Mouse (Mus musculus) stomach, embryonic 15.5 days (tissue): ENCODE measurements at regions not wholly inside any gene's neighbourhood (a gene's known extent, or its start where the extent isn't known, plus 50 kb on each side); places are given as distances from the start of the nearest gene placed in this dataset.

Source experiments
- ATAC-seq: fragments of 200-750 bp; cut with Nextera tagmentation; 2 replicates; pipeline ENCODE4 v1.8.0; 2017; ENCODE audit warnings: low read depth, moderate number of reproducible peaks, moderate TSS enrichment; ENCODE audit not compliant: insufficient read depth, low FRiP score
- H3K27ac ChIP-seq: fragments of 300-500 bp; sonication (generic); 2 replicates; pipeline ENCODE4 v1.5.1; 2015; ENCODE audit warnings: mild to moderate bottlenecking, inconsistent platforms
- H3K27me3 ChIP-seq: fragments of 300-500 bp; sonication (generic); replicated peaks from 2 replicates; pipeline ENCODE4 v1.6.1; 2015; ENCODE audit warnings: inconsistent platforms
- H3K36me3 ChIP-seq: fragments of 300-500 bp; sonication (generic); 2 replicates; pipeline ENCODE4 v1.6.1; 2015; ENCODE audit warnings: inconsistent platforms
- H3K4me1 ChIP-seq: fragments of 300-500 bp; sonication (generic); 2 replicates; pipeline ENCODE4 v1.6.1; 2015; ENCODE audit warnings: inconsistent platforms
- H3K4me2 ChIP-seq: fragments of 300-500 bp; sonication (generic); 2 replicates; pipeline ENCODE4 v1.6.1; 2015; ENCODE audit warnings: mild to moderate bottlenecking, inconsistent platforms
- H3K4me3 ChIP-seq: fragments of 300-500 bp; sonication (generic); replicated peaks from 2 replicates; pipeline ENCODE4 v1.5.1; 2015; ENCODE audit warnings: inconsistent platforms
- H3K9ac ChIP-seq: fragments of 300-500 bp; sonication (generic); 2 replicates; pipeline ENCODE4 v1.6.1; 2015; ENCODE audit warnings: inconsistent platforms
- H3K9me3 ChIP-seq: fragments of 300-500 bp; sonication (generic); 2 replicates; pipeline ENCODE4 v1.6.1; 2016; ENCODE audit warnings: inconsistent platforms
- WGBS: fragments of 180-500 bp; shearing (Covaris S2); methylation state at CpG from one replicate; pipeline ENCODE4 v1.1.7; 2015; 5-methylcytosine and 5-hydroxymethylcytosine counted together

DNA sequence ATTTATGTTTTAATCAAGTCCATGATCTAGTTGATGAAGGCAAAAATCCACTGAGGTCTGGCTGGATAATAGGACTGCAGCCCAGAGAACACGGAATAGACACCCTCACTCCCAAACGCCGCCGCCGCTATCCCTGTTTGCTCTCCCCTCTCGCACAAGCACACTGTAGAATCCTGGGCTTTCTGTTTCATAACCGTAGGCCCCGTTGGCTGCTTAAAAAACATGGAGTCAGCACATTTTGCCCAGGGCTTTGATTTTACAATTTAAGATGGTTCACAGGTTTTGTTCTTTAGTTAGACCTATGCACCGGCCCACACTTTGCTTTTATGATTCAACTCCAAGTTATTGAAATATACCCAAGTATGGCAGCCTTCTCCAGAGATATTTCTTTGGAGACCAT lies 229.6 kb downstream of the Ttll7 start:
- no peak overlapping the region for H3K9ac ChIP-seq
- 91% methylated on average over 9 of the region's 9 CpGs for WGBS
- H3K4me2 ChIP-seq = no peak overlapping the region
- H3K36me3 ChIP-seq = no peaks in the 10 kb centered on the region
- no peak overlapping the region for H3K27ac ChIP-seq
- no peak overlapping the region for H3K4me3 ChIP-seq
- no peak for ATAC-seq
- no peaks in the 10 kb centered on the region for H3K27me3 ChIP-seq
- no peaks in the 10 kb centered on the region for H3K9me3 ChIP-seq
- no peaks in the 10 kb centered on the region for H3K4me1 ChIP-seq

DNA sequence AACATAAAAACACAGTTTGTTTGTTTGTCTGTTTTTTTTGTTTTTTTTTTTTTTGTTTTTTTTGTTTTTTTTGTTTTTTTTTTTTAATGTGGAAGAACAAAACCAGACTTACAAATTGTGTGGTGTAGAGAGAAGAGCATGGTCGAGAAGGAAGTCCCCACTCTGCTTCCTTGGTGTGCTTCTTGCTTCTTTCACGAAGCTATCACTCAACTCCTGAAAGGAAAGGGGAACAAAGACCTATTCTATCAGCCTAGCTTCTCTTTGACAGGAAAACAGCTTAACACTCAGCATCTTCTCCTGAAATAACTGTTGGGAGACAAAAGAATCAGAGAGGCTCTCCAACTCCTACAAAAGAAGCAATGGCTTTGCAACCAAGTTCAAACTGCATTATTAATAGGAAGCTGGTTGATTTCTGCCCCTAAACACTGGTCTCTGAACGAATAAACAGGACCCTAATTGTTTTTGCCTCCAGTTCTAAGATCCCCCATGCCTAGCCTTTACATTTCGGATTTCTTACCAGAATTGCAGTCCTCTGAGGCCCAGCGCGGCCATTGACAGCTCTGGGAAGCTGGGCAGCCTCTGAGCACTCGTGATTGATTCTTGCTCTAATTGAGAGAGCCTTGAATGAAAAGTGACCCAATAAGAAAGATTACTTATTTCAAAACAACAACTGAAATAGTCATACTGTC lies 230.2 kb downstream of the Ttll7 start:
- H3K27ac ChIP-seq = no peak overlapping the region
- H3K4me3 ChIP-seq = no peak overlapping the region
- no peaks in the 10 kb centered on the region for H3K36me3 ChIP-seq
- 53% methylated on average over 7 of the region's 7 CpGs for WGBS
- H3K4me1 ChIP-seq = no peaks in the 10 kb centered on the region
- ATAC-seq = no peak
- H3K27me3 ChIP-seq = no peaks in the 10 kb centered on the region
- H3K9ac ChIP-seq = no peak overlapping the region
- no peak overlapping the region for H3K4me2 ChIP-seq
- H3K9me3 ChIP-seq = no peaks in the 10 kb centered on the region

GRCm38 (mm10) chr3:147083374-147083773 lies 231.2 kb downstream of the Ttll7 start:
- Histone ChIP-seq H3K9ac (no peak overlapping the region), H3K4me3 (no peak overlapping the region), H3K4me2 (no peak overlapping the region), H3K36me3 (no peaks in the 10 kb centered on the region), H3K27ac (no peak overlapping the region), H3K4me1 (no peaks in the 10 kb centered on the region), H3K9me3 (no peaks in the 10 kb centered on the region), H3K27me3 (no peaks in the 10 kb centered on the region)
- 77% methylated on average over 11 of the region's 11 CpGs for WGBS
- ATAC-seq = no peak

DNA sequence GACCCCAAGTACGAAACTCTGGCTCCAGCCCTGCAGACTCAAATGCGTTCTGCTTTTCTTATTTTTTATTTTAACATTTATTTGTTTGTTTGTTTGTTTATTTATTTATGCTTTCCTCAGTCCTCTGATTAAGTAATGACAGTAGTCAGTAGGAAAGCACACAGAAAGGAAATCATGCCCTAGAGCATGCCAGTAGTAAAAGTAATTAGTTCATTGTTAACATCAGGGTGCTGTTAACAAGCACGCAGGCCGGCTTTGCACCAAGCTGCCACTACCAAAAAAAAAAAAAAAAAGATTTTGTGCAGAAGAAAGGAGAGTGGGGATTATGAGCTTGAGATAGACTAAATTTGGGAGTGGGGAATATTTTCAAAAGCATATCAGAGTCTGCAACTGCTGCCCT lies 231.7 kb downstream of the Ttll7 start:
- Histone ChIP-seq H3K27me3 (no peaks in the 10 kb centered on the region), H3K9ac (no peak overlapping the region), H3K4me2 (no peak overlapping the region), H3K4me3 (no peak overlapping the region), H3K36me3 (no peaks in the 10 kb centered on the region), H3K27ac (no peak overlapping the region), H3K4me1 (no peaks in the 10 kb centered on the region), H3K9me3 (no peaks in the 10 kb centered on the region)
- ATAC-seq = no peak
- 86% methylated on average over 4 of the region's 4 CpGs for WGBS

- 75% methylated on average over 9 of the region's 9 CpGs for WGBS
Observed at GRCm38 (mm10) chr3:147084624-147085189, 232.5 kb downstream of the Ttll7 start.

GRCm38 (mm10) chr3:147088171-147088570 lies 236.0 kb downstream of the Ttll7 start:
- Histone ChIP-seq H3K9ac (no peak overlapping the region), H3K4me3 (no peak overlapping the region), H3K27me3 (no peaks in the 10 kb centered on the region), H3K27ac (no peak overlapping the region), H3K9me3 (no peaks in the 10 kb centered on the region), H3K4me2 (no peak overlapping the region), H3K4me1 (no peaks in the 10 kb centered on the region), H3K36me3 (no peaks in the 10 kb centered on the region)
- 89% methylated on average over 6 of the region's 6 CpGs for WGBS
- ATAC-seq = no peak

More at GRCm38 (mm10) chr3:147084624-147085189, 232.5 kb downstream of the Ttll7 start:
- no peak for ATAC-seq
- H3K36me3 ChIP-seq = no peaks in the 10 kb centered on the region
- H3K9ac ChIP-seq = no peak overlapping the region
- H3K4me2 ChIP-seq = no peak overlapping the region
- H3K4me3 ChIP-seq = no peak overlapping the region
- H3K4me1 ChIP-seq = no peaks in the 10 kb centered on the region
- H3K27me3 ChIP-seq = no peaks in the 10 kb centered on the region
- H3K27ac ChIP-seq = no peak overlapping the region
- no peaks in the 10 kb centered on the region for H3K9me3 ChIP-seq

- WGBS = 83% methylated on average over 10 of the region's 10 CpGs
- H3K9ac ChIP-seq = no peak overlapping the region
- H3K4me3 ChIP-seq = no peak overlapping the region
- no peaks in the 10 kb centered on the region for H3K4me1 ChIP-seq
- H3K4me2 ChIP-seq = no peak overlapping the region
- no peak for ATAC-seq
- H3K9me3 ChIP-seq = no peaks in the 10 kb centered on the region
- no peaks in the 10 kb centered on the region for H3K27me3 ChIP-seq
- H3K27ac ChIP-seq = no peak overlapping the region
- no peaks in the 10 kb centered on the region for H3K36me3 ChIP-seq
Observed at GRCm38 (mm10) chr3:147089716-147090115, 237.5 kb downstream of the Ttll7 start.

GRCm38 (mm10) chr3:147092188-147093075 lies 240.3 kb downstream of the Ttll7 start:
- Histone ChIP-seq H3K4me2 (no peak overlapping the region), H3K27me3 (no peaks in the 10 kb centered on the region), H3K4me1 (no peaks in the 10 kb centered on the region), H3K9ac (no peak overlapping the region), H3K27ac (no peak overlapping the region), H3K9me3 (no peaks in the 10 kb centered on the region), H3K4me3 (no peak overlapping the region), H3K36me3 (no peaks in the 10 kb centered on the region)
- no peak for ATAC-seq
- WGBS = 77% methylated on average over 8 of the region's 8 CpGs

DNA sequence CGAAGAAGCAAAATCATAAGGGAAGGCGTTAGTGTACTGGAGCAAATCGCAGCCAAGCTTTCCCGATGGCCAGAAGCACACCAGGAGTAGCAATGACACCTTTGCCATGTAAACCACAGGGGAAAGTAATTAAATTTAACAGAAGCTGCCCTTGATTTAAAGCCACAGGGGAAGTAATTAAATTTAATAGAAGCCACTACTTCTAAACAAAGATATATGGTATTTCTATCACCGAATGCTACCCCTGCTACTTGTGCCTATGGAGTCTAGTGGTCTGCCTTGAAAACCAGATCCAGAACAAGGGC lies 240.9 kb downstream of the Ttll7 start:
- H3K27ac ChIP-seq = no peak overlapping the region
- ATAC-seq = no peak
- H3K9ac ChIP-seq = no peak overlapping the region
- no peaks in the 10 kb centered on the region for H3K27me3 ChIP-seq
- 92% methylated on average over 5 of the region's 5 CpGs for WGBS
- no peak overlapping the region for H3K4me3 ChIP-seq
- no peaks in the 10 kb centered on the region for H3K9me3 ChIP-seq
- no peaks in the 10 kb centered on the region for H3K36me3 ChIP-seq
- H3K4me2 ChIP-seq = no peak overlapping the region
- no peaks in the 10 kb centered on the region for H3K4me1 ChIP-seq

- Histone ChIP-seq H3K36me3 (no peaks in the 10 kb centered on the region), H3K4me1 (no peaks in the 10 kb centered on the region), H3K9ac (no peak overlapping the region), H3K27me3 (no peaks in the 10 kb centered on the region), H3K9me3 (no peaks in the 10 kb centered on the region), H3K27ac (no peak overlapping the region), H3K4me2 (no peak overlapping the region), H3K4me3 (no peak overlapping the region)
- no peak for ATAC-seq
- 61% methylated on average over 9 of the region's 9 CpGs for WGBS
Observed at GRCm38 (mm10) chr3:147096179-147096578, 244.0 kb downstream of the Ttll7 start.

DNA sequence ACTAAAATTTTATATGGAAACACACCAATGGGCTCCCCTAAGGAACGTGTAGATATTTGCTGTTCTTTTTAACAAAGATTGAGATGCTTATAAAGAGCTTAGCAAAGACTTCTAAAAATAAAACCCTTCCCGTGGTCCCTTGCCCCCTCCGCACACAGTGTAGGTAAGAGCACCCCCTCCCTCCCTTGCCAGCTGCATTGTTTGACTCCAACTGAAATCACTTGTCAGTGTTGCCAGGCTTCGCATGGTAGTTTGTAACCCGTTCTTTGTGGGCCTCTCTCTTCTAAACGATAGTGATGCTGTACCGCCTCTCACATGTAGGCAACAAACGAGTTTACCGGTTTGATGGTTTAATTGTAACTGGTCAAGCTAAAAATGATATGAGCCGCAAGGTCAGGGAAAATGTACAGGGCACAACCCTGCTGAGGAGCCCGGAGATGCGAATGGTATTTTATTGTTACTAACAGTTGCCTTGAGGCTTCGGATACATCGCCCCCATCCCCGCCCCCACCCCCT lies 246.0 kb downstream of the Ttll7 start:
- WGBS = 46% methylated on average over 15 of the region's 15 CpGs
- no peak overlapping the region for H3K4me3 ChIP-seq
- no peak overlapping the region for H3K27ac ChIP-seq
- H3K36me3 ChIP-seq = no peaks in the 10 kb centered on the region
- H3K4me1 ChIP-seq = no peaks in the 10 kb centered on the region
- no peak for ATAC-seq
- H3K4me2 ChIP-seq = no peak overlapping the region
- no peak overlapping the region for H3K9ac ChIP-seq
- H3K27me3 ChIP-seq = no peaks in the 10 kb centered on the region
- H3K9me3 ChIP-seq = no peaks in the 10 kb centered on the region

GRCm38 (mm10) chr3:147098611-147099010 lies 246.4 kb downstream of the Ttll7 start:
- no peaks in the 10 kb centered on the region for H3K9me3 ChIP-seq
- no peak overlapping the region for H3K9ac ChIP-seq
- WGBS = 54% methylated on average over 6 of the region's 6 CpGs
- no peak for ATAC-seq
- no peaks in the 10 kb centered on the region for H3K4me1 ChIP-seq
- no peaks in the 10 kb centered on the region for H3K36me3 ChIP-seq
- H3K27ac ChIP-seq = no peak overlapping the region
- H3K4me2 ChIP-seq = no peak overlapping the region
- H3K4me3 ChIP-seq = no peak overlapping the region
- no peaks in the 10 kb centered on the region for H3K27me3 ChIP-seq
